Mouse (Mus musculus) lung, adult 2 months (tissue): Measurements from ENCODE around the gene Ablim1.

ENCODE experiments used
- CTCF ChIP-seq: fragments of 200-500 bp; IDR thresholded peaks from 2 replicates; pipeline ENCODE4 v1.5.1; 2011; ENCODE audit warnings: mild to moderate bottlenecking, low read length, control low read depth; ENCODE audit not compliant: insufficient read depth
- POLR2A ChIP-seq: fragments of 200-500 bp; IDR thresholded peaks from 2 replicates; pipeline ENCODE4 v1.6.1; 2011; ENCODE audit warnings: low read depth, mild to moderate bottlenecking, control low read depth, low read length, borderline replicate concordance; ENCODE audit errors: extremely low read depth

- TF ChIP-seq CTCF (no peak), POLR2A (no peak)
Measured at GRCm38 (mm10) chr19:57269791-57270190, 44.9 kb downstream of the Ablim1 start.
